Mouse (Mus musculus) MEL (cell line): ENCODE results near the gene Slc22a8. TPM values are rescaled to one million over a fixed set of nuclear protein-coding genes. Genes with fewer than 3 reads are reported as not detected.

ENCODE experiments used
- DNase-seq: peaks from one replicate; pipeline ENCODE4 v3.0.0; 2011; ENCODE audit warnings: low read depth, low spot score
- H3K27ac ChIP-seq: 2 replicates; pipeline ENCODE4 v1.5.1; 2012; ENCODE audit warnings: low read depth, mild to moderate bottlenecking, control low read depth, low read length, moderate library complexity; ENCODE audit not compliant: control insufficient read depth
- H3K27me3 ChIP-seq, 2 experiments: fragments of 150-350 bp in 1 of 2; sonication (generic) in 1 of 2; 2 replicates each; pipeline ENCODE4 v1.6.1; 2012; ENCODE audit warnings: low read length in 2 of 2, mild to moderate bottlenecking in 2 of 2, improper control_type of control experiment in 1 of 2, moderate library complexity in 1 of 2; ENCODE audit not compliant: insufficient read depth in 2 of 2, control insufficient read depth in 1 of 2
- H3K36me3 ChIP-seq, 2 experiments: 2 replicates each; pipeline ENCODE4 v1.6.1; 2012 to 2014; ENCODE audit warnings: low read length in 2 of 2, improper control_type of control experiment in 1 of 2, inconsistent platforms in 1 of 2, mild to moderate bottlenecking in 1 of 2; ENCODE audit not compliant: insufficient read depth in 2 of 2, control insufficient read depth in 1 of 2
- H3K4me1 ChIP-seq, 2 experiments: fragments of 150-350 bp in 1 of 2; sonication (generic) in 1 of 2; 2 replicates each; pipeline ENCODE4 v1.6.1; 2012; ENCODE audit warnings: low read length in 2 of 2, improper control_type of control experiment in 1 of 2, mild to moderate bottlenecking in 1 of 2; ENCODE audit not compliant: insufficient read depth in 2 of 2, control insufficient read depth in 1 of 2
- H3K4me3 ChIP-seq, 2 experiments: fragments of 150-350 bp in 1 of 2; sonication (generic) in 1 of 2; 2 replicates each; pipeline ENCODE4 v1.5.1; 2012; ENCODE audit warnings: low read depth in 2 of 2, low read length in 2 of 2, mild to moderate bottlenecking in 2 of 2, moderate library complexity in 2 of 2, control low read depth in 1 of 2, improper control_type of control experiment in 1 of 2; ENCODE audit not compliant: control insufficient read depth in 1 of 2, insufficient read depth in 1 of 2
- H3K79me2 ChIP-seq: 2 replicates; pipeline ENCODE4 v1.6.1; 2012; ENCODE audit warnings: mild to moderate bottlenecking, low read length, moderate library complexity; ENCODE audit not compliant: control insufficient read depth, poor library complexity, insufficient read depth
- H3K9ac ChIP-seq: 2 replicates; pipeline ENCODE4 v1.6.1; 2012; ENCODE audit warnings: low read depth, mild to moderate bottlenecking, control low read depth, low read length, moderate library complexity; ENCODE audit not compliant: control insufficient read depth, poor library complexity, severe bottlenecking
- H3K9me3 ChIP-seq: fragments of 150-350 bp; sonication (generic); replicated peaks from 2 replicates; pipeline ENCODE4 v1.6.1; 2012; ENCODE audit warnings: mild to moderate bottlenecking, low read length, improper control_type of control experiment, moderate library complexity; ENCODE audit not compliant: insufficient read depth
- EP300 ChIP-seq, 2 experiments: IDR thresholded peaks; 2 replicates each; pipeline ENCODE4 v1.6.1; 2011; ENCODE audit warnings: improper control_type of control experiment in 2 of 2, low read length in 2 of 2, low read depth in 1 of 2, mild to moderate bottlenecking in 1 of 2
- ETS1 ChIP-seq: IDR thresholded peaks from 2 replicates; pipeline ENCODE4 v1.6.1; 2012; ENCODE audit warnings: low read depth, mild to moderate bottlenecking, inconsistent platforms, low read length, improper control_type of control experiment, moderate library complexity
- GATA1 ChIP-seq: IDR thresholded peaks from 2 replicates; pipeline ENCODE4 v1.6.1; 2011; ENCODE audit warnings: low read depth, low read length, improper control_type of control experiment
- MAX ChIP-seq: IDR thresholded peaks from 2 replicates; pipeline ENCODE4 v1.6.1; 2011; ENCODE audit warnings: low read length, improper control_type of control experiment
- MXI1 ChIP-seq: IDR thresholded peaks from 2 replicates; pipeline ENCODE4 v1.6.1; 2011; ENCODE audit warnings: mild to moderate bottlenecking, low read depth, low read length, improper control_type of control experiment
- MYB ChIP-seq: IDR thresholded peaks from 2 replicates; pipeline ENCODE4 v1.6.1; 2011; ENCODE audit warnings: mild to moderate bottlenecking, low read depth, low read length, improper control_type of control experiment
- MYC ChIP-seq: IDR thresholded peaks from 2 replicates; pipeline ENCODE4 v1.6.1; 2011; ENCODE audit warnings: low read depth, mild to moderate bottlenecking, low read length, improper control_type of control experiment, moderate library complexity
- NRF1 ChIP-seq: IDR thresholded peaks from 2 replicates; pipeline ENCODE4 v1.6.1; 2014; ENCODE audit warnings: low read depth, mild to moderate bottlenecking, inconsistent platforms, low read length, improper control_type of control experiment, moderate library complexity; ENCODE audit not compliant: poor library complexity, insufficient read depth, severe bottlenecking
- POLR2A ChIP-seq, 2 experiments: IDR thresholded peaks; 2 replicates each; pipeline ENCODE4 v1.6.1; 2011 to 2012; ENCODE audit warnings: low read length in 2 of 2, mild to moderate bottlenecking in 2 of 2, control low read depth in 1 of 2, improper control_type of control experiment in 1 of 2, low read depth in 1 of 2, moderate library complexity in 1 of 2; ENCODE audit not compliant: control insufficient read depth in 1 of 2, insufficient read depth in 1 of 2, poor library complexity in 1 of 2
- POLR2AphosphoS2 ChIP-seq: IDR thresholded peaks from 2 replicates; pipeline ENCODE4 v1.6.1; 2011; ENCODE audit warnings: low read length, improper control_type of control experiment
- RCOR1 ChIP-seq: IDR thresholded peaks from 2 replicates; pipeline ENCODE4 v1.6.1; 2012; ENCODE audit warnings: low read depth, mild to moderate bottlenecking, inconsistent platforms, low read length, improper control_type of control experiment
- SIN3A ChIP-seq: IDR thresholded peaks from 2 replicates; pipeline ENCODE4 v1.6.1; 2012; ENCODE audit warnings: low read length, improper control_type of control experiment, inconsistent platforms
- TAL1 ChIP-seq: IDR thresholded peaks from 2 replicates; pipeline ENCODE4 v1.6.1; 2012; ENCODE audit warnings: mild to moderate bottlenecking, inconsistent platforms, low read length, moderate library complexity, mixed read lengths
- TBP ChIP-seq: IDR thresholded peaks from 2 replicates; pipeline ENCODE4 v1.8.0; 2011; ENCODE audit warnings: low read depth, low read length, improper control_type of control experiment
- TCF12 ChIP-seq: IDR thresholded peaks from 2 replicates; pipeline ENCODE4 v1.6.1; 2014; ENCODE audit warnings: low read depth, mild to moderate bottlenecking, inconsistent platforms, low read length, improper control_type of control experiment, moderate library complexity
- UBTF ChIP-seq: IDR thresholded peaks from 2 replicates; pipeline ENCODE4 v1.6.1; 2012; ENCODE audit warnings: low read depth, mild to moderate bottlenecking, inconsistent platforms, low read length, improper control_type of control experiment, moderate library complexity, borderline replicate concordance; ENCODE audit not compliant: insufficient read depth
- ZKSCAN1 ChIP-seq: IDR thresholded peaks from 2 replicates; pipeline ENCODE4 v1.6.1; 2012; ENCODE audit warnings: low read depth, mild to moderate bottlenecking, inconsistent platforms, low read length, improper control_type of control experiment, moderate library complexity
- ZMIZ1 ChIP-seq: IDR thresholded peaks from 2 replicates; pipeline ENCODE4 v1.6.1; 2012; ENCODE audit warnings: low read depth, mild to moderate bottlenecking, inconsistent platforms, low read length, improper control_type of control experiment, moderate library complexity
- polyA plus RNA-seq, 2 experiments: library from polyadenylated mRNA; stranded (reverse) in 1 of 2; unstranded in 1 of 2; fragments of >175 nt in 1 of 2; fragments of >200 nt in 1 of 2; gene quantifications; 2 replicates each; pipeline versions ENCODE4 v1.2.1 to v1.2.4; 2012; ENCODE audit warnings: low replicate concordance in 2 of 2, low read depth in 1 of 2; ENCODE audit not compliant: insufficient read length in 2 of 2, insufficient read depth in 1 of 2, missing spikeins in 1 of 2
- total RNA-seq: library from RNA; depleted of rRNA; stranded (reverse); fragments of 300-350 nt; gene quantifications from 2 replicates; pipeline ENCODE4 v1.2.3, GENCODE M21; 2012

The Slc22a8 gene
- total and polyA plus RNA-seq, 3 experiments = not detected

- H3K27me3 ChIP-seq = peaks cover 0 to 10% of the 10 kb centered on the region in 2 experiments; a peak in 2 of 4 replicates
- H3K4me1 ChIP-seq = peaks cover 7 to 8% of the 10 kb centered on the region in 2 experiments; a peak in 3 of 4 replicates
- no peak overlapping the region for H3K4me3 ChIP-seq
- no peaks in the 10 kb centered on the region for H3K79me2 ChIP-seq
- no peak overlapping the region for H3K27ac ChIP-seq
- peaks cover 0 to 8% of the 10 kb centered on the region in 2 experiments; a peak in 2 of 4 replicates for H3K36me3 ChIP-seq
- DNase-seq = peak; percentile 66
- peak; percentile 90 for TF ChIP-seq GATA1
- TF ChIP-seq TBP = no peak
- peak; percentile 89 to 93 for TF ChIP-seq EP300 (IDR thresholded peaks at IDR 0.05; ENCODE audit: low read depth in 1 of 2, low read length in 2 of 2)
- no peak for TF ChIP-seq ZKSCAN1
- TF ChIP-seq TCF12 = peak; percentile 98
- TF ChIP-seq TAL1 = peak; percentile 63
- no peak for TF ChIP-seq ZMIZ1
- TF ChIP-seq RCOR1 = peak; percentile 89
- TF ChIP-seq ETS1 = peak; percentile 81
- 0 out of 2 replicates have a peak, but pooled peaks have one; percentile 50 for TF ChIP-seq MXI1
- peak; percentile 39; the same call in 1 of the 2 replicates for TF ChIP-seq SIN3A
- no peak overlapping the region for H3K9ac ChIP-seq
- H3K9me3 ChIP-seq = no peaks in the 10 kb centered on the region
These were observed 11.9 kb downstream of the Slc22a8 start for GRCm38 (mm10) chr19:8602914-8603313.

DNA sequence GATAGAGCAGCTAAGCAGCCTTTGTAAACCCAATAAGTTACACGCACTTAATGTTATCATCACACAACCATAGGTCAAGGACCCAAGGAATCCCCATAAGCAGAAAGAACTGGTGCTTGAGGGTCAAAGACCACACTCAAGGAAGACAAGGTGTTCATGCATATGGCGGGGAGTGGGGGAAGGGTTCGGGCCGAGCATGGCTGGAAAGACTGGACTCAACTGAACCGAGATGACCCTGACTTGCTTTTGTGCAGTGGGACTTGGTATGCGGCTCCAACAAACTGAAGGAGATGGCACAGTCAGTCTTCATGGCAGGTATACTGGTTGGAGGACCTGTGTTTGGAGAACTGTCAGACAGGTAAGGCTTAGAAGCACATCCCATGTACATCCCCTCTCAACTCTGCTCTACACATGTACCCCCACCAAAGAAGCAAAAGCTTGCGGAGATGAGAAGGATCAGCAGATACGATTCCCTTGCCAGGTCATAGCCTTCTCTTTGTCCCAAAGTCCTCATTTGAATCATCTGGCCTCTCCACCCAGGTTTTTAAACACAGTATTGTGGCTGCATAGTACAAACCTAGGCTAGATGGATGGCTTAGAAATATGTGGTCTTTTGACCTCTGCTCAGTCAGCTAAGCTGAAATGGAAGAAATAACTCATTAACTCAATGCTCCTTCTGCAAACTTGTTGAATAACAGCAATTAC, 13.6 kb downstream of the Slc22a8 start:
- no peak overlapping the region for H3K27ac ChIP-seq
- no peaks in the 10 kb centered on the region for H3K79me2 ChIP-seq
- no peaks in the 10 kb centered on the region for H3K9me3 ChIP-seq
- H3K9ac ChIP-seq = no peak overlapping the region
- no peak for TF ChIP-seq POLR2AphosphoS2
- no peak for TF ChIP-seq MYB
- no peak for TF ChIP-seq MXI1
- TF ChIP-seq UBTF = no peak
- no peak for TF ChIP-seq POLR2A (IDR thresholded peaks at IDR 0.05; ENCODE audit: control insufficient read depth in 1 of 2, insufficient read depth in 1 of 2, low read depth in 1 of 2, low read length in 2 of 2, poor library complexity in 1 of 2)
- TF ChIP-seq MYC = no peak
- TF ChIP-seq NRF1 = no peak
- no peak for TF ChIP-seq MAX
- no peak for TF ChIP-seq ETS1
- no peak for TF ChIP-seq ZMIZ1
- TF ChIP-seq, all 39 proteins: peak for 0
- H3K36me3 ChIP-seq = peaks cover 0 to 8% of the 10 kb centered on the region in 2 experiments; a peak in 2 of 4 replicates
- peaks cover 2 to 3% of the 10 kb centered on the region in 2 experiments; a peak in 3 of 4 replicates for H3K27me3 ChIP-seq
- no peak overlapping the region for H3K4me3 ChIP-seq
- DNase-seq = no peak
- H3K4me1 ChIP-seq = peaks cover 7 to 8% of the 10 kb centered on the region in 2 experiments; a peak in 3 of 4 replicates
